Comparison of ENCODE assay signal across 13 mouse cellular contexts in genomic region chr4:110229652-110230051, GRCm38 (mm10).
"Had no signal": no experiment of that assay in that cellular context is flagged by ENCODE, and none has a peak within 500 bp of the region (broad histone marks: within the 10 kb centered on the region; RNA-seq: fewer than 3 reads in every experiment).

No protein-coding gene starts in this region.

- H3K36me3 ChIP-seq: kidney, embryonic 15.5 days; limb, embryonic 13.5 days had no signal

- ATAC-seq: intestine, embryonic 16.5 days; midbrain, embryonic 16.5 days had no signal

- H3K9me3 ChIP-seq: kidney, embryonic 15.5 days; limb, embryonic 13.5 days; midbrain, embryonic 12.5 days had no signal

- H3K9ac ChIP-seq: kidney, embryonic 15.5 days; limb, embryonic 13.5 days; midbrain, embryonic 12.5 days had no signal

- H3K4me3 ChIP-seq: kidney, embryonic 15.5 days; limb, embryonic 13.5 days; midbrain, embryonic 12.5 days had no signal

- DNase-seq: kidney, adult 2 months; kidney, postnatal 14 days; layer of hippocampus, postnatal 36 days; left cerebral cortex, postnatal 4 days; lung, adult 18-20 months; right cerebral cortex, postnatal 4 days; spleen, adult 18-20 months; thymus, postnatal 36 days had no signal

- H3K27me3 ChIP-seq: kidney, embryonic 15.5 days; limb, embryonic 13.5 days; midbrain, embryonic 12.5 days had no signal

- H3K4me2 ChIP-seq: kidney, embryonic 15.5 days; limb, embryonic 13.5 days; midbrain, embryonic 12.5 days had no signal

- H3K27ac ChIP-seq: kidney, embryonic 15.5 days; limb, embryonic 13.5 days; midbrain, embryonic 12.5 days had no signal

- H3K4me1 ChIP-seq: limb, embryonic 13.5 days had no signal
